Mouse (Mus musculus): ENCODE data around the gene Xab2.
"Not testable (repeated sequence)": the region's sequence is repeated elsewhere in the genome, so short reads cannot be mapped to it uniquely, and the experiment has no call there.

Xab2 gene

DNA sequence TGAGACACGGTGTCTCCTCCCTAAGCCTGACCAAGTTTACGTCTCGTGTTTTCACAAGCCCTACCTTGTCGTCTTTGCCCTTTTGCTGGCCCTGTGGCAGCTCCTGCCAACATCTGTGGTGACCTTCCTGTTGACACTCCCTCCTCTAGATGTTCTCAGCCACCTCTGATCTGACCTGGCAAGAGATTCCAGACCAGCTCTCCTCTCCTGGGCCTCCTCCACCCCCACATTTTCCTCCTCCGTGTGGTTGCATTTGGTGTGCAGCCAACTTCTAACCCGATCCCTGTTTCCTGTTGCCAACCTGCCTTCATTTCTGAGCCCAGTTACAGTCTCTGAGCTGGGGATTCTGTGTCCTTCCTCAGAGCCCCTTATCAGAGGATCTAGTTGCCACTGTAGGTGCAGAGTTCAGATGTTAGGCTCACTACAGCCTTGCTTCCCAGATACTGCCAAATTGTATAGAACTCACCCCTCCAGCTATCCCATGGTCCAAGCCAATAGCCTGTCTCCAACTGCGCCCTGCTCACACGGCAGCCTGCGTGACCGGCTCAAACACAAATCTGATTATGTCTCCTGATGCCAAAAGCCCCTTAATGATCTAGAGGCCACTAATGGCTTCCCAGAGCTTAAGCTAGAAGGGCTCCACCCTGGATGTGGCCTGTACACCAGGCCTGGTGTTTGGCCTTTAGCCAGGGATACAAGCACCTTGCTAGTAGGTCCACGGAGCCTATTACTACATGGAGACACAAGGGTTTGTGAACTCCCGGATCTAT, 11.9 kb downstream of the Xab2 start:
- DNase-seq: no peak

DNA sequence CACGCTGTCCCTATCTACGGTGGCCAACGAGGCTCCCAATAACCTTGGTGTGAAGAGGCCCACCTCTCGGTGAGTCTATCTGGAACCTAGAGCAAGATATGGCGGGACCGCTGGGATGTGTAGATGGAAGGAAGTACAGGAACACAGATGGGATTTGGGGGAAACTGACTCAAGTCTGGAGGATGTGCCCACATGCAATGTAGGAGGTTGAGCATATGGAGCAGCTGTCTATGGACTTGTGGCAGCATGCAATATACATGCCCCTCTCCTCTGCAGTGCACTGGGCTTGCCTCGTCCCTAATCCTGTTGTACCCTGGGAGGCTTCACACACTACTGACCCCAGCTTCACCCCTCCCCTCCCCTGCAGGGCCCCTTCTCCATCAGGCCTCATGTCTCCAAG, 13.3 kb downstream of the Xab2 start:
- no peak for DNase-seq

DNA sequence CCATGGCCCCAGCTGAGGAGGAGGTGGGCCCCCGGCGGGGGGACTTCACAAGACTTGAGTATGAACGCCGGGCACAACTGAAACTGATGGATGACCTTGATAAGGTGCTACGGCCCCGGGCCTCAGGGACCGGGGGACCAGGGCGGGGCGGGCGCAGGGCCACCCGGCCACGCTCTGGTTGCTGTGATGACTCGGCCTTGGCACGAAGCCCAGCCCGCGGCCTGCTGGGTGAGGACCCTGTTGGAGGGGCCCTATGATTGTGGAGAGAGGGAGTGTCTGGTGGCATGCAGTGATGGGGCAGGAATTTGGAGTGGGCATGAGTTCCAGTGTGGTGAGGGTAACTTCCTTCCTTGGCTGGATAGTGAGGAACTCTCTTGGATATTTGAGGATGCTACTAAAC, 14.5 kb downstream of the Xab2 start:
- DNase-seq: no peak

DNA sequence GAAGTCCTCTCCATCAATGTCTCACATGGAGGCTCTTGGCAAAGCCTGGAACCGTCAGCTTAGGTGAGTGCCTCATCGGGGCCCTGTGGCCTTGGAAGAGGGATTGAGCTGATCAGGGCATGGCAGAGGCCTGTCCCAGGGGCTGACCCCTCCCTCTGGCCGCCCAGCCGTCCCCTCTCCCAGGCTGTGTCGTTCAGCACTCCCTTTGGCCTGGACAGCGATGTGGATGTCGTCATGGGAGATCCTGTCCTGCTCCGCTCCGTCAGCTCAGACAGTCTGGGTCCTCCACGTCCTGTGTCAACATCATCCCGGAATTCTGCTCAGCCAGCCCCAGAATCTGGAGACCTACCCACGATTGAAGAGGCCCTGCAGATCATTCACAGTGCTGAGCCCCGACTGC, 17.7 kb downstream of the Xab2 start:
- DNase-seq: no peak

DNA sequence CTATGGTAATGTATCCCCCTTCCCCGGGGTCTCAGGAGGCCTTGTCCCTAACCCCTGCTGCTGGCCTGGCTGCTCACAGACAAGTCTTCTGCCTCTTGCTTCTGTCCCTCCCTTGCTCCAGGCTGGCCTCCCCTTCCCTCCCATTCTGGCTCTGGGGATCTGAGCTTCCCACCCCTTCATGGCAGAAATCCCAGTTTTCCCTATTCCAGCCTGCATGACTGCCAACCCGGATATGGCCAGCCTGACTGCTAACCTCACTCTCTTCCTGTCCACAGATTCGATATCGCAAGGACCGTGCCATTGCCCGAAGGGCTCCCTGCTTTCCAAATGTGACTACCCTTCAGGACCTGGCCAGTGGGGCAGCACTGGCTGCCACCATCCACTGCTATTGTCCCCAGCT, 20.7 kb downstream of the Xab2 start:
- no peak for DNase-seq

DNA sequence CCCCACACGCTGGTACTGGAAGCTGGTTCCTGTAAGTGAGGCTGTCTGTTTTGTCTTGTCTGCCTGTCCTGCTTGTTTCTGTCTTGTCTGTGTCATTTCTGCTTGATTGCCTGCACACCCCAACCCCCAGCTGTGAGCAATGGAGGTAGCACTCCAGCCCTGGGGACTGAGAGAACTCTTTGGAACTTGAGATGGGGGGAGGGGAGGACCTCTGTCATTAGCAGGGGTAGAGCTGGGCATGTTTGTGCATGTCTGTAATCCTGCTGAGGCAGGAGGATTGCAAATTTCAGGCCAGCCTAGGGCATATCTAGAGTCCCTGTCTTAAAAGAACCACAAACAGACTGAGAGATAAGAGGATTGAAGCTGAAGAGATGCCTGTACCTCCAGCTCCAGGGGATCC, 21.9 kb downstream of the Xab2 start:
- no peak for DNase-seq

DNA sequence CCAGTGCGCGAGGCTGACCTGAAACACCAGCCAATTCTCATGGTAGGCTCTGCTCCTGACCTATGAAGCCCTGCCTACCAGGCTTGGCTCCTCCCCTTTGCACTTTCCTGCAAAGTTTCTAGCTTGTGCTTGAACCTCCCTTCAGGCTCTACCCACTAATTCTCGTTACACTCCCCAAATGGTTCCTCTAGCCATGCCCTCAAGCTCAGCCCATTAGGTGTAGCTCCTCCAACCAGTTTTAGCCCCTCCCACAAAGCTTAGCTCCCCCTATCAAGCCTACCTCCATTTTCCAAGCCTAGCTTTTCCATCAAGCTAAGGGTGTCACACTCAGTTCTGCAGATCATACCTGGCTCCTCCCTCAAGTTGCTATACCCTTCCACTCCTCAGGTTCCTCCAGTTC, 23.1 kb downstream of the Xab2 start:
- no peak for DNase-seq

DNA sequence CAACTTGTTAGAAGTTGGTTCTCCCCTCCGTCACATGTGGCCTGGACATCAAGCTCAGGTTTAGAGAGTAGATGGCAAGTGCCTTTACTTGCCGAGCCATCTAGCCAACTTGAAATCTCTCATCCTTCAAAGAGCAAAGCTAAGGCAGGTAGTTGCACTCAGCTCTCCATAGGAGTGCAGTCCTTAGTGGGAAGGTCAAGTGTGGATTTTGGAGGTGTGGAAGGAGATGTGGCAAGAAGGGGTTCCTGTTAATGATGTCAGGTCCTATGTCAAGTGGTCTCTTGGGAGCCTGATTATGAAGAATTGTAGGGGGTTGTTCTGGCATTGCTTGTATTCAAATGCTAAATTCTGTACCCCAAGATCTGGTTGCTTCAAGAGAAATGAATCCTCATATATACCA, 26.6 kb downstream of the Xab2 start:
- DNase-seq: no peak

DNA sequence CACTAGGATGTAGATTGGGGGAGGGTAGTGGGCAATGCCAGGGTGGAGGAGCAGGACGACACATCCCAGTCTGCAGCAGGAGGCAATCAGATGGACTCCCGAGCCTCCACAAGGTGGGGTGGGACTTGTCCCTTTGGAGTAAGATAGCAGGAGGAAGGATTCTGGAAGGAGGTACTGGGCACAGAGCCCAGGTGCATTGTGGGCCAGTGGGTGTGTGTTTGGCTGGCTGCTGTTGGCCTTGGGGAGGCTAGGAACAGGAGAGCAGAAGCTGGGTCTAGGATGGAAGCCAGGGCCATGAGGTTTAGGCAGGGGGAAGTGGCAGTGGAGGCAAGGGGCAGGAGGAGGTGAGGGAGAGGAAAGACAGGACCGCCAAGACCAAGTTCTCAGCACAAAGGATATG, 27.6 kb downstream of the Xab2 start:
- DNase-seq: no peak

DNA sequence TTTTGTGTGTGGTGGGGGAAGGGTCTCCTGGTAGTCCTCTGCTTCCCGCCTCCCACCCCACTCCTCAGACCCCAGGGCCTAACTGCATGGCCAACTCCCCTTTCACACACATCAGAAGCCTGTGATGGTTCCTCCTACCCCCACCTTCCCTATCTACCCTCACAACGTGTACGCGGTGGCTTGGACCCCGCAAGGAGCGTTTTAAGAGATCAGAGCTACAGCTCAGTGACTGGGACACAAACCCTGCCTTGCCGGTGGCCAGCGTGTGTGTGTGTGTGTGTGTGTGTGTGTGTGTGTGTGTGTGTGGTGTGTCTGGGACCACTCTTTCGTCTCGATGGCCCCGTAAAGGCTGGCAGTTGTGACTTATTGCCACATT, 32.9 kb downstream of the Xab2 start:
- no peak for DNase-seq

DNA sequence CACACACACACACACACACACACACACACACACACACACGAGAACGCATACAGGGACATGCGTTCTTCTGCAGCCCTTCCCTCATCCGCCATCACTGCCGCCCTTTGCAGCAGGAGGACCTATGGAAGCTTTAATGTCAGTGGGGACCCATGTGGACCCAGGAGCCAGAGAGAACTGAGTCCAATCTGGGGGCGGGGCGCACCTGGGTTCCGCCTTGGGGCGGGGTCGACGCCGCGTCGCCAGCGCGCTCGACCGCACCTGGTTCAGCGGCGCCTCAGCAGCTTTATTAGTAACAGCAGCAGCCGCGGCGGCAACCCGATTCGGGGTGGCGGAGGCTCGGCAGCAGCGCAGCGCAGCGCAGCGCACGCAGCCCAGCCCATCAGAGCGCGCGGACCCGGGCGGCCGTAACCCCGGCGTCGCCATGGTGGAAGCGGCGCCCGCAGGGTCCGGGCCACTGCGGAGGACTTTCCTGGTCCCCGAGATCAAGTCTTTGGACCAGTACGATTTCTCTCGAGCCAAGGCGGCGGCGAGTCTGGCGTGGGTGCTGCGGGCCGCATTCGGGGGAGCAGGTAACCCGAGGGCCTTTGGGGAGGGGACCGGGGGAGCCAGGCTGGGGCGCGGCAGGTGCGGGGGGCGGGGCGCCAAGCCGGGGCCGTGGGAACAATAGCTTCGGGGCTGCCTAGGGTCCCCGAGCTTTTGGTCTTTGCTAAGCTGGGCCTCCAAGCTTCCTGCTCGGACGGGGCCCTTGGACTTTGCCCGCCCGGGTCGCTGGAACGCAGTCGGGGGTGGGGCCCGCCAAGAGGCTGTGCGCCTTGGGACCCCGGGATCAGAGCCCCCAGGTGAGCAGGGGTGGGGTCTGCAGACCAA, 33.5 kb downstream of the Xab2 start:
- peak; percentile 74 for DNase-seq

DNA sequence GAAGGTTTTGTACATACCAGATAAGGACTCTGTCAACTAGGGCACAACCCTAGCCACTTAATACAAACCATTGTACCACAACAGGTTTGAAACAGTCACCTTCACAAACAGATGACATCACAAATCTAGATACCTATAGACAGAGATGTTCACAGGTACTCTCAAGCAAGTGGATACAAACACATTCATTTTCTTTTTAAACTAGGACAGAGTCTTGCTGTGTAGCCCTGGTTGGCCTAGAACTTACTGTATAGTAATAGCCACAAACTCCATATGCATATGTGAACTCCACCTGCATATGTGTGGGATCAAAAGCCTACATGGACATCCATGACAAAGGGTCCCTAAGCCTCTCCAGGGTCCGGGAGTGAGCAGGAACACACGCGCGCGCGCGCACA, 34.1 kb downstream of the Xab2 start, which contains the start of gene Camsap3:
Gene Camsap3, plus strand, starts transcription at position 301 of the 398 bp plus-strand sequence.
- no peak for DNase-seq

DNA sequence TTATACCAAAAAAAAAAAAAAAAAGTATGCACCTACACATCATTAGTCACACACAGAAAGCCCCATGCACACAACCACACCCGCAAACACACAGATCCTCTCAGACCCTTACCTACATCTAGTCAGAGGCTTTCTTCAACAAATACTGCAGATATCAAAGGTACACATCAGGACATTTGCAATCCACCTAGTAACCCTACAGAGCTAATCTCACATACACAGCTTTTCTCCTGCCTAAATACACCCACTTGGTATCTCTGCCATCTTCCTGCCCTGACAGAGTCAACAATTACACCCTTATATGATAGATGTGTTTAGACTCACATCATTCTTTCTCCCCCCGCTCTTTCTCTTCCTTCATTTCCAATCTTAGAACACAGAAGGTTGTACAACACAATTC, 34.7 kb downstream of the Xab2 start:
- no peak for DNase-seq

DNA sequence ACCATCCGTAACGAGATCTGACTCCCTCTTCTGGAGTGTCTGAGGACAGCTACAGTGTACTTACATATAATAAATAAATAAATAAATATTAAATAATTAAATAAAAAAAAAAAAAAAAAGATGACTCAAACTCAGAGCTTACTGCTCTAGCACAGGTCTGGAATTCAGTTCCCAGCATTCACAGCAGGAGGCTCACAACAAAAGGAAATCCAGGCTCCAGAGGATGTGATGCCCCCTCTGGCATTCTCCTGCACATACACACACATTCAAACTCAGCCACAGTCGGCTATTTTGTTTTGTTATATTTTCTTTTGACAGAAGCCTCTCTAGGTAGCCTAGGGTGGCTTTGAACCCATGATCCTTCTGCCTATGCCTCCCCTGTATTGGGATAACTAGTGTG, 39.2 kb downstream of the Xab2 start:
- DNase-seq: not testable (repeated sequence)

DNA sequence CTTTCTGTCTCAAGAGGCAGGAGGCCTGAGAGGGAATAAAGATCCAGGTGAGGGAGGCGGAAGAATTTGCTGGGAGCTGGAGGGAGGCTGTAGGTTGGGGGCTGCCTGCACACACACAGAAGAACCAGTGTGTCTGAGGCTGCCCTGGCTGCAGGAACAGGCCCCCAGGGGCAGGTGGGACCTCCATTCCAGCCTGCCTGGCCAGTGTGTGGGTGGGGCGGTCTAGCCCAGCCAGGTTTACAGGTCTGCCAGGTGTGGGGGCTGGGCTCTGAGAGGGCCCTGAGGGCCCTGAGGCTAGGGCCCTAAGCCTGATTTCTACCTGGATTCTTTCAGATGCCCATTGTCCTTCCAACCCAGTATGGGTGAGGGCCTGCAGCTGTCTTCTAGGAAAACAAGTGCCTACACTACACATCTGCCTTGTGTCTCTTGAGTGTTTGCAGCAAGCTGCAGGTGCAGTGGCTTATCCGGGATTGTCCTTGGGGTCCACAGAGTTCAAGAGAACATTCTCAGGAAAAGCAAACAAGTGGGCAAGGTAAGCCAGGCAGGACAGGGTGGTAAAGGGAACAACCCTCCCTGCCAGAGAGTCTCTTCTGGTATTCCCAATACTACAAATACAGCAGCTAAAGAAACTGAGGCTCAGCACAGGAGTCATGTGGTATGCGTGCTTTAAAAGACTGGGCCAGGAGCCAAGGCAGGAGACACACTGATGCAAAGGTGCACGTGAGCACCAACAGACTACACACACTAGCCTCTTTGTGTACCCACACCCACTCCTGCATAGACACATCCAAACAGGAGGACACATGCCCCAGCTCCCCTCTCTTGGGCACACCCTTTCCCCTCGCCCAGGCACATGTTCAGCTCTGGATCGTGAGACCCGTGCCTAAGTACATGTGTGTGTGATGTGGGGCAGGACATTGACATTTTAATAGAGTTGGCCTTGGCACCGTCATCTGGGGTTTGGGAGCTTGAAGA, 41.4 kb downstream of the Xab2 start:
- no peak for DNase-seq

DNA sequence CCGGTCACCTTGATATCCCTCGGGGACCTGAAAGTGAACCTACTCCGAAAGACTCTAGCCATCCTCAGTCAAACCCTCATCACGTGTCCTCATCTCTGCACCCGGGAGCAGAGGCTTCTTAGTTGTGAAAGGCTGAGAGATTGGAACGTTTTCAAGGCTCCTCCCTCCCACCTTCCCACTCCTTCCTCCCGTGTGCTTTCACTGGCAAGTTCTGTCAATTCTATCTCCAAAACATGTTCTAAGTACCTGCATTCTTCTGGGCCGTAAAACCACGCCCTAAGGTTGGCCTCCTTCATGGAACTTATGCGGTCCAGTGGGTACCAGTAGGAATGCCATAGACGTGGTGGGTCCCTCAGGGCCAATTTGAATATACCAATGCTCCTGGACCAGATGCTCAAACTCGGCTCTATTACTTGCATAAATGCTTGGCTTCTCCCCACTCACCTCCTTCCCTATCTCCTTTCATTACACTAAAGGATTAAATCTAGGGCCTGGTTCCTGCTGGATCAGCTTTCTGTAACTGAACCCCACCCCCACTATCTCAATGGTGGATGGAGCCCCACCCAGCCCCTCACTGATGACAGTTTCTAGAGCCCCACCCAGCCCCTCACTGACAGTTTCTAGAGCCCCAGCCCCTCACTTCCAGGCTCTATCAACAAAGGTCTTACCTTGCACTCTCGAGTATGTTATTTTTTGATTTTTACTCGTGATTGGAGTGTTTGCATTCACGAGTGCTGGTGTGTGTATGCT, 44.7 kb downstream of the Xab2 start:
- no peak for DNase-seq

DNA sequence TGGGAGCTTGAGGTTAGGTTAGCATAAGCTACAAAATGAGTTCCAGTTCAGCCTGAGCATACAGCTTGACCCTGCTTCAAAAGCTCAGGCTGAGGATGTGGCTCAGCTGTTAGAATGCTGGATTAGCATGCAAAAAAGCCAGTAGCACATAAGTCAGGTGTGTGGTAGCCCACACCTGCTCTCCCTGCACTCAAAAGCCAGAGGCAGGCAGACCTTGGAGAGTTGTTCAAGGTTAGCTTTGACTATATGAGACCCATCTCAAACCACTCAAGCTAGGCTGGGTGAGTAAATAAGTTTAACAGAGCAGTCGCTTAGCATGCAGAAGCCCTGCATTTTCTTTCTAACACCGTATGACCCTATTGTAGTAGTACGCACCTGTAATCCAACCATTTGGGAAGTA, 46.6 kb downstream of the Xab2 start:
- DNase-seq: no peak

DNA sequence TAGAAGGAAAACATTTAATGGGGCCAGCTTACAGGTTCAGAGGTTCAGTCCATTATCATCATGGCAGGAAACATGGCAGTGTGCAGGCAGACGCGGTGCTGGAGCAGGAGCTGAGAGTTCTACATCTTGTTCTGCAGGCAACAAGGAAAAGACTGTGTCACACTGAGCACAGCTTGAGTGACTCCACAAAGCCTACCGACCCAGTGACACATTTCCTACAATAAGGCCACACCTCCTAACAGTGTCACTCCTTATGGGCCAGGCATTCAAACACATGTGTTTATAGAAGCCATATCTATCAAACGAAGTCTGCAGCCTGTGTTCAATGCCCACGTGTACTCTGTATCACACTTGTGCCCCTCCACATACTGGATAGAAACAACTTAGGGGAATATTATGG, 51.3 kb downstream of the Xab2 start:
- DNase-seq: no peak

DNA sequence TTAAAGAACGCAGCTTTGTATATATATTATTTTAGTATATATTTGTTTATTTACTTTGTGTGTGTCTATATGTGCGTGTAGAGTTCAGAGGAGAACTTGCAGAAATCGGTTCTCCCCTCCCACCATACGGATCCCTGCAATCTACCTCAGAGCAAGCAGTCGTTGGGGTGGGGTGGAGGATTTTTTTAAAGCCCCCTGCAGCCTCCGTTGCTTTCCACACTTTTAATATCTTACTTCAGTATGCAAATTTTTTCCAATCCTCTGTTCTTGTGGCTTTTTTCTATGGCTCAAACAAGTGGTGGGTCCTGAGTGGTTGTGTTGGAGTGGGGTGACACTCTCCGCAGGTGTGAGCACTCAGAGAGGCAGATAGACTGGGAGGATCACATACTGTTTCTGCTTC, 52.7 kb downstream of the Xab2 start:
- no peak for DNase-seq

DNA sequence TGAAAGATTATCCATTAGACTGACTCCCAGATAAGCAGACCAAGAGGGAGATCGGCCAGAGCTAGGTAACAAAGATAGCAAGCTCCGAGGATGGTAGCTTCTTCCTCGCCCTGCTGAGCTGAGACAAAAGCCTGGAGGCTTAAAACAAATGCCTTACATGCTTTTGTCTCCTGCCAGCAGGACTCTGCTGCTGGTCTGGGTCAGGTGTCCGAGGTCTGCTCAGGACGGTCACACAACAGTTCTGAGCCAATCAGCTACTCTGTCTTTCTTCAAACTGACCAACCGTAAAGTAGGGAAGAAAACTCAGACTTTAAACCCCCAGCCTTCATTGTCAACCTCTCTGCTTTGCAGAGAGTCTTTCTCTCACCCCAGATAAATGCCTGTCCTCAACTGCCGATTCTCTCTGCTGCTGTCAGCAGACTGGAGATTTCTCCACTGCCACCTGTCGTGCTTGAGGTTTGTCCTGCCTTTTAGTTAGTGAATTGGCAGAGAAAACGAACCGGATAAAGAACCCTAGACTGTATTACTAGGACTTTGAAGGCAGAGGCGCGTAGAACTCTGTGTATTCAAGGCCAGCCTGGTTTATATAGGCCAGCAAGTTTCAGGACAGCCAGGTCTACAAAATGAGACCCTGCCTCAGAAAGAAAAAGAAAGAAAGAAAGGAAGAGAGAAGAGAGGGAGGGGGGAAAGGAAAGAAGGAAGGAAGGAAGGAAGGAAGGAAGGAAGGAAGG, 53.3 kb downstream of the Xab2 start, which contains the start of gene C330021F23Rik:
Gene C330021F23Rik, plus strand, starts transcription at position 350 of the 731 bp plus-strand sequence.
- no peak for DNase-seq
